Mouse (Mus musculus) erythroid progenitor cell, adult 5-6 weeks (primary cell): ENCODE data around the gene Gnb4. TPM values are rescaled to one million over a fixed set of nuclear protein-coding genes. Genes with fewer than 3 reads are reported as not detected.

Experiments used
- ATAC-seq: replicated peaks from 2 replicates; pipeline ENCODE4 v1.8.0; 2016; ENCODE audit warnings: moderate number of reproducible peaks, mild to moderate bottlenecking, moderate TSS enrichment, inconsistent platforms; ENCODE audit not compliant: poor library complexity, low FRiP score, severe bottlenecking
- total RNA-seq, 2 experiments: library from RNA; stranded (forward) in 1 of 2; stranded (reverse) in 1 of 2; fragments of 150-400 nt in 1 of 2; fragments of 186-747, 209-891 nt in 1 of 2; gene quantifications; 2 replicates each; pipeline versions ENCODE4 v1.2.3 to v1.2.4; 2015 to 2017; ENCODE audit warnings: low replicate concordance in 2 of 2

The Gnb4 gene
- total RNA-seq (2015; ENCODE audit: low replicate concordance), result 0.36 and 2.1 TPM in 2 replicates
- total RNA-seq (2017; ENCODE audit: low replicate concordance), result 4.9 TPM in 1 of 2 replicates, not detected in the other

- peak; percentile 54; the same call in 1 of the 2 replicates for ATAC-seq
These were observed at the start of gene Gnb4 for GRCm38 (mm10) chr3:32616331-32617052. Gnb4 (minus strand) TSS chr3:32616585.

- no peak for ATAC-seq
These were observed 45.2 kb upstream of the Gnb4 start for GRCm38 (mm10) chr3:32661556-32661930.

- ATAC-seq, result no peak
These were observed 44.6 kb upstream of the Gnb4 start for GRCm38 (mm10) chr3:32660831-32661555.

GRCm38 (mm10) chr3:32660276-32660675 lies 43.9 kb upstream of the Gnb4 start:
- no peak for ATAC-seq

- ATAC-seq, result no peak
These were observed 43.1 kb upstream of the Gnb4 start for GRCm38 (mm10) chr3:32659506-32659905.

DNA sequence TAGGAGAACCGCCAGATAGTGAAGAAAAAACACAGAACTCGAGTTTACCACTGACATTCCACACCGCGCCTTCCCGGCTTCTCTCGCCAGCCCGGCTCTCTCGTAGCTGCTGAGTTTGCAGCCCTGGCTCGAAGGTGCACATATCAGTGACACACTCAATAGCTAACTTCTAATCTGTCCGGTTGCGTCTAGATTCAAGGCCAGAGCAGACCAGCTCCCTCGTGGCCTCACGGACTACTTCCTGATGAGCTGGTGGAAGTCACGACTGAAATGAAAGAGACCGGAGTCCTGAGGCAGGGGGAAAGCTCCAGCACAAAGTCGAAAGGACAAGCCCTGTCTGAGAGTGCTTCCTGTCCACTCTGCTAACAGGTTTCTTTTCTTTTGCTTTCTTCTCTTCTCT lies 42.4 kb upstream of the Gnb4 start:
- no peak for ATAC-seq

DNA sequence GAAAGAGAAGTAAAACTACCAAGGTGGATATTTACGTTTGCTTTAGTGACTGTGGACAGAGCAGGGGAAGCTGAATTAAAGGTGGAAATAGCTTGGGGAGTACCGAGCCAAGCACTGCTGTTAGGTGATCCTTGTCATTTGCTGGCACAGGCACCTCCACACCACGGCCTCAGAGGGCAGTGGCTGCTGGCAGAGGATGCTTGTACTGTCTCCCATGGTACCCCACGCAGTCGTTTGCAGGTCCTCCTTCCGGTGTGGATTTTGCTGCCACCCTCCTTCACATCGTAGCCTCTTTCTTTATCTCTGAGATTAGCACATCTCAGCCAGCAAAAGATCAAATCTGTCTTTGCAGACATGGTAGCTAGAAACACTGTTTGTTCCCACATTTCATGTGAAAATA lies 42.0 kb upstream of the Gnb4 start:
- no peak for ATAC-seq

DNA sequence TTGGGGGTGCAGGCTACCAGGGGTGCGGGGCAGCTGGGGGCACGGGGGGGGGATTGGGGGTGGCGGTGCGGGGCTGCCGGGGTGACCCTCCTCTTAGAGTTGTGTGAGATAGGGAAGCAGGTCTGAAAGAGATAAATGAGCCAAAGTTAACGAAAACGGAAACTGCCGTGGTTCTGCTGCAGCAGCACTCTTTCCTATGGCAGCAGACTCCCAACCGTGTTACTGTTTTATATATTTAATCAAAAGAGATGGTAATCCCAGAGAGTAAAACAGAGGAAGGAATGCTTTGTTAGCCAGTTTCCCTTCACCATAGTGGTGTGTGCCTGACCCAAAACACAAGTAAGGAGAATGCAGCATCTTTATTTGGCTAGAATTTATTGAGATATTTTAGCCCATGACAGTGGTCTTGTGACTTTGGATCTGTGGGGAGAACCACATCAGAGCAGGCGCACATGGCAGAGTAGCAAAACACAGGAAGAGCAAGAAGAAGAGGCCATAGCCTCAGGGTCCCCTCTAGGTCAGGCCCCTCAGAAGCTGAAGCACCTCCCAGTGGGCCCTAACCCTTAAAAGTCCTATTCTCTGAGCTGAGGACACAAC lies 40.1 kb upstream of the Gnb4 start:
- ATAC-seq, result no peak

DNA sequence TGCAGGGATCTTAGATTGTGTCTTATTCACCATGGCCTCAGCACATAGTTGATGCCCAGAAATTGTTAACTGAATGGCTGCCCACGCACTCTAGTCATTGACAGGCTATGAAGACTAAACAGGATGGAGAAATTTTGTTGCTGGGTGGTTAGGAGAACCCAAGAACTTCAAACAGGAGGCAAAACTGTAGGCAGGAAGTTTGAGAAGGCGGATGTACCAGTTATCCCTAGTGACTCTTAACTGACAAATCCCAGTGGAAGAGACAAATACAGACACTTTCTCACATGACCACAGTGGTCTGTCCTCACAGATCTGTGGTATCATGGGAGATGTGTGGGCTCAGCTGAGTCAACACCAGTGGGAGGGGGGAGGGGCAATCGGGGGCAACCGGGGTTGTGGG lies 39.6 kb upstream of the Gnb4 start:
- ATAC-seq, result no peak

- no peak for ATAC-seq
These were observed 36.4 kb upstream of the Gnb4 start for GRCm38 (mm10) chr3:32652739-32653138.

- no peak for ATAC-seq
These were observed 32.9 kb upstream of the Gnb4 start for GRCm38 (mm10) chr3:32649284-32649683.

GRCm38 (mm10) chr3:32646918-32647317 lies 30.5 kb upstream of the Gnb4 start:
- no peak for ATAC-seq

DNA sequence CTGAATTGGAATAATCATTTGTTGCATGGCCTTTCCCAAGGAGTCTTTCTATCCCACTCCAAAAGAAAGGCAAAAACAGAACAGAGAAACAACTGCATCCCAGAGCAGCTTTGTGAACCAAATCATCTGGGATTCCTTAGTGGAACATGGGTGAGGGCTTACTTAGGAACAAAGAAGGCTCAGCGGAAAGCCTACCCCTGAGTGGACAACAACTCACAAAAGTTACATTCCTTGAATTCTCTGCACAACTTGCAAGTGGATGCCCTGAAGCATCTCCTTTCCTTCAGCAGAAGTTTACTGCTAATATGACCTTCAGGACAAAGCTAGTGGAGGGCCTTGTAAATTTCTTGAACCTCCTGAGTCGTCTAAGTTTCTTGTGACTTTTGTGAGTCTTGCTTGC lies 28.4 kb upstream of the Gnb4 start:
- no peak for ATAC-seq

- ATAC-seq, result no peak
These were observed 25.7 kb upstream of the Gnb4 start for GRCm38 (mm10) chr3:32642116-32642515.

- ATAC-seq, result no peak
These were observed 21.9 kb upstream of the Gnb4 start for GRCm38 (mm10) chr3:32638240-32638639.

GRCm38 (mm10) chr3:32632760-32633264 lies 16.4 kb upstream of the Gnb4 start:
- no peak for ATAC-seq

- ATAC-seq, result no peak
These were observed 13.8 kb upstream of the Gnb4 start for GRCm38 (mm10) chr3:32630210-32630609.

DNA sequence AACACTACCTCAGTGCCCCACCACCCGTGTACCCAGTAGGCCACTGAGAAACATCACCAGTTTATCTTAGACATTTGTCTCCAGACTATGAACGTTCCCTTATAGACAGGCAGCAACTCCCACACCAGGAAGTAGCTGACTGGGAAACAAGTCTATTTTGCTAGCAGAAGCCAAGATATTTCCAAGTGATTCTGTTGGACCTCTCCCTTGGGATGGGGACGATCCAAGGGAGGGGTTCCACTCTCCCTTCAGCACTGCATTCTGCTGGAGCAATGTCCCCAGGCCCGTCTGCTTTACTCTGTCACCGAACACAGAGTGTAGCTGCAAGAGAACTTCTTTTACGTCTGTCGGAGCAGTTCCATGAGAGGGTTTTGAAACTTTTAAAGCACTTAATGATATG lies 11.8 kb upstream of the Gnb4 start:
- ATAC-seq, result no peak

DNA sequence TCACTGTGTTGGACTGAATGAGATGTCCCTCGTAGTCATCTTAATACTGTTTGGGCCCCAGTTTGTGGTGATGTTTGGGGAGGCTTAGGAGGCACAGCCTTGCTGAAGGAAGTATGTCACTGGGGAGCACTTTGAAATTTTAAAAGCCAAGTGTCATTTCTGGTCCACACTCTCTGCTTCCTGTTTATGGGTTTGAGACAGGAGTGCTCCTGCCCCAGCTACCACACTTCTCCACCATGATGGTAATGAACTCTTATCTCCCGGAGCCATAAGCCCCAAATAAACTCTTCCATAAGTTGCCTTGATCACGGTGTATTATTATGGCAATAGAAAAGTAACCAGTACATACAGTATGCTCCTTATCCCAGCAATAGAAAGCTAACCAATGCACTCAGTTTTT lies 5.7 kb upstream of the Gnb4 start:
- ATAC-seq, result no peak

GRCm38 (mm10) chr3:32621658-32622057 lies 5.3 kb upstream of the Gnb4 start:
- no peak for ATAC-seq
